Mouse (Mus musculus) midbrain, postnatal 0 days (tissue): ENCODE measurements at regions not wholly inside any gene's neighbourhood (a gene's known extent, or its start where the extent isn't known, plus 50 kb on each side); places are given as distances from the start of the nearest gene placed in this dataset.

ENCODE experiments used
- ATAC-seq: fragments of 200-750 bp; cut with Nextera tagmentation; 2 replicates; pipeline ENCODE4 v1.8.0; 2017; ENCODE audit warnings: moderate number of reproducible peaks, mild to moderate bottlenecking, moderate TSS enrichment, moderate library complexity; ENCODE audit not compliant: low FRiP score
- DNase-seq: peaks from one replicate; pipeline ENCODE4 v3.0.0-alpha.2; 2015; ENCODE audit warnings: low spot score
- H3K27ac ChIP-seq: fragments of 300-500 bp; sonication (generic); 2 replicates; pipeline ENCODE4 v1.5.1; 2014; ENCODE audit warnings: low read depth, mild to moderate bottlenecking, low read length, mixed read lengths
- H3K27me3 ChIP-seq: fragments of 300-500 bp; sonication (generic); 2 replicates; pipeline ENCODE4 v1.6.1; 2014; ENCODE audit warnings: low read length, control low read depth, mixed read lengths; ENCODE audit not compliant: insufficient read depth
- H3K36me3 ChIP-seq: fragments of 300-500 bp; sonication (generic); 2 replicates; pipeline ENCODE4 v1.6.1; 2014; ENCODE audit warnings: low read length, control low read depth, mixed read lengths; ENCODE audit not compliant: insufficient read depth
- H3K4me1 ChIP-seq: fragments of 300-500 bp; sonication (generic); 2 replicates; pipeline ENCODE4 v1.6.1; 2014; ENCODE audit warnings: mild to moderate bottlenecking, control low read depth, antibody characterized with exemption, low read length, mixed read lengths; ENCODE audit not compliant: insufficient read depth
- H3K4me2 ChIP-seq: fragments of 300-500 bp; sonication (generic); 2 replicates; pipeline ENCODE4 v1.6.1; 2014; ENCODE audit warnings: low read depth, mild to moderate bottlenecking, low read length, mixed read lengths; ENCODE audit not compliant: poor library complexity, severe bottlenecking
- H3K4me3 ChIP-seq: fragments of 300-500 bp; sonication (generic); 2 replicates; pipeline ENCODE4 v1.5.1; 2014; ENCODE audit warnings: low read depth, mild to moderate bottlenecking, low read length, moderate library complexity
- H3K9ac ChIP-seq: fragments of 300-500 bp; sonication (generic); replicated peaks from 2 replicates; pipeline ENCODE4 v1.6.1; 2014; ENCODE audit warnings: mild to moderate bottlenecking, low read length, moderate library complexity, mixed read lengths; ENCODE audit not compliant: poor library complexity, severe bottlenecking
- H3K9me3 ChIP-seq: fragments of 300-500 bp; sonication (generic); 2 replicates; pipeline ENCODE4 v1.6.1; 2016; ENCODE audit warnings: low read length, control low read depth
- CTCF ChIP-seq: IDR thresholded peaks from 2 replicates; pipeline ENCODE4 v1.5.1; 2016; ENCODE audit warnings: antibody characterized with exemption, mild to moderate bottlenecking
- WGBS: fragments of 180-500 bp; shearing (Covaris S2); extraction: QIAGEN DNeasy Blood & Tissue Kit; methylation state at CpG from one replicate; pipeline ENCODE4 v1.1.7; 2014; 5-methylcytosine and 5-hydroxymethylcytosine counted together

DNA sequence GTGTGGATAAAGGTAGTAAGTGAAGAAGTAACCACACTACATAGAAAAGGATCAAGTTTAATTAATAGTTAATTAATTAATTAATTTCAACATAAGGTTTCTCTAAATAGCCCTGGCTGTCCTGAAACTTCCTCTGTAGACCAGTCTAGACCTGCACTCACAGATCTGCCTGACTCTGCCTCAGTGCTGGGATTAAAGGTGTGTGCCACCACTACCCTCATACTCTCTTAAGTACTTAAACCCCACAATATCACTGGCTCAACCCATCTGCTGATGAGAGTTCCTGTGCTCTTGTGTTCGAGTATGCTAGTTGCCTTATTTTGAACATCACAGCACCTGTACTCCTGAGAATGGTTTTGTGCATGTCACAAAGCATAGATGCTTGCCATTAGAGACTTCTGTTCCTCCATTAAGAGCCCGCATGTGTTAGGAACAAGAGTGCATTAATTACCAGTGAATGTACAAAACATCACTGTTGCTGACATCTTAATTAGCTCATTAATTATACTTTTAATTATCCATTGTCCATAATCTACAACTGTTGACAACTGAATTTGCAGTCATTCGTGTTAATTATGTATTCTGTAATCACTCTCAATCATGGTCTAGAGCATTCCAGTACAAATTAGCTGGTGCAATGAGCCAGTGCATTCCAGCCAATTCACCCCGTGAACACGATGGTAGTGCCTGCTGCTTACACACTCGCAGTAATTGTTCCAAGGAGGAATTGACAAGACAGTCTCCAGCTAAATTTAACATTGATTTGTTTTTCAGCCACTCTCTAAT lies 996.0 kb downstream of the A830018L16Rik start:
- 64% methylated on average over 6 of the region's 6 CpGs for WGBS
- Histone ChIP-seq H3K27me3 (no peaks in the 10 kb centered on the region), H3K4me3 (no peak overlapping the region), H3K9me3 (no peaks in the 10 kb centered on the region), H3K4me1 (no peaks in the 10 kb centered on the region), H3K4me2 (no peak overlapping the region), H3K9ac (no peak overlapping the region), H3K36me3 (no peaks in the 10 kb centered on the region), H3K27ac (no peak overlapping the region)
- no peak for TF ChIP-seq CTCF
- DNase-seq (peak; percentile 71), ATAC-seq (0 out of 2 replicates have a peak, but pooled peaks have one; percentile 38)

DNA sequence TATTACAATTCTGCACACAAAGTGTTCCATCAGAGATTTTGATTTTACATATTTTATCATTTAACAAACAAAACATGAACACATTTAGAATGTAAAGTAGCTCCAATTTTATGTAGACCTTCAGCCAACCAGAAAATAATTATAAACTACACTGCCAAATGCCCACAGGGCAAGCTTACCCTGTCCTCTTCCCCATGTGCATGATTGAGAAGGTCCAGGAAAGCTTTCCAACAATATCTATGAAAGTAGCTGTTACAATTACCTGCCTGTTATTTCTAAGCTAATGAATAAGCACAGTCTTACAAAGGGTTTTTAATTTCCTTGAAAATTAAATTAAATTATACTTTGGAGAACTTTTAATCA lies 996.6 kb downstream of the A830018L16Rik start:
- H3K9me3 ChIP-seq = no peaks in the 10 kb centered on the region
- no peaks in the 10 kb centered on the region for H3K4me1 ChIP-seq
- peak; percentile 13 for DNase-seq
- H3K27me3 ChIP-seq = no peaks in the 10 kb centered on the region
- no peak overlapping the region for H3K4me3 ChIP-seq
- no peak overlapping the region for H3K4me2 ChIP-seq
- no peak for ATAC-seq
- H3K9ac ChIP-seq = no peak overlapping the region
- H3K27ac ChIP-seq = no peak overlapping the region
- H3K36me3 ChIP-seq = no peaks in the 10 kb centered on the region
- no peak for TF ChIP-seq CTCF

- Histone ChIP-seq H3K27me3 (no peaks in the 10 kb centered on the region), H3K27ac (no peak overlapping the region), H3K36me3 (no peaks in the 10 kb centered on the region), H3K4me3 (no peak overlapping the region), H3K9me3 (no peaks in the 10 kb centered on the region), H3K4me2 (no peak overlapping the region), H3K4me1 (no peaks in the 10 kb centered on the region), H3K9ac (no peak overlapping the region)
- TF ChIP-seq CTCF = no peak
- ATAC-seq (no peak), DNase-seq (no peak)
- WGBS = 76% methylated on average over 2 of the region's 2 CpGs
Measured at GRCm38 (mm10) chr1:12424510-12424909, 1010.6 kb downstream of the A830018L16Rik start.

DNA sequence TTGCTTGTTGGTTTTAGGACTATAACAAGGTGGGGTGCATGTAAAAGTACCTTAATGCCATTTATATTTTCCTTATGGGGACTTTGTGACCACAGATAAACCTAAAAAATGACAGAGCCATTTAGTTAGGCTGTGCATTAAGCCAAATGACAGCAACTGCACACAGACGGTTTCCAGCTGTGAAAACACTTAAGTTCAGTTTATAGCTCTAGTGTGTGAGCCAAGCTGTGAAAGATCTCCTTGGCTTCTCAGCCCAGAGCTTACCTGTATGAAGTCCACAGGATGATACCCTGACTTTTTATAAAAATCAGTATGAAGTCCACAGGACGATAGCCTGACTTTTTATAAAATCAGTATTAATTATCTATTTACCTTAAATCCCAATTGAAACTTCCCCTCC lies 1024.0 kb downstream of the A830018L16Rik start:
- no peak overlapping the region for H3K9ac ChIP-seq
- ATAC-seq = no peak
- no peak overlapping the region for H3K27ac ChIP-seq
- no peaks in the 10 kb centered on the region for H3K27me3 ChIP-seq
- no peaks in the 10 kb centered on the region for H3K9me3 ChIP-seq
- no peak overlapping the region for H3K4me3 ChIP-seq
- TF ChIP-seq CTCF = no peak
- 73% methylated on average over 2 of the region's 2 CpGs for WGBS
- H3K4me2 ChIP-seq = no peak overlapping the region
- no peaks in the 10 kb centered on the region for H3K36me3 ChIP-seq
- no peak for DNase-seq
- H3K4me1 ChIP-seq = no peaks in the 10 kb centered on the region

- no peaks in the 10 kb centered on the region for H3K4me1 ChIP-seq
- no peaks in the 10 kb centered on the region for H3K36me3 ChIP-seq
- no peak overlapping the region for H3K27ac ChIP-seq
- H3K4me2 ChIP-seq = no peak overlapping the region
- no peak overlapping the region for H3K9ac ChIP-seq
- no peaks in the 10 kb centered on the region for H3K27me3 ChIP-seq
- DNase-seq = no peak
- no peak overlapping the region for H3K4me3 ChIP-seq
- TF ChIP-seq CTCF = no peak
- no peak for ATAC-seq
- no peaks in the 10 kb centered on the region for H3K9me3 ChIP-seq
- WGBS = 92% methylated on average over 2 of the region's 2 CpGs
Measured at GRCm38 (mm10) chr1:12466255-12466654, 1052.3 kb downstream of the A830018L16Rik start.

GRCm38 (mm10) chr1:12478983-12479763 lies 1065.3 kb downstream of the A830018L16Rik start:
- H3K9ac ChIP-seq = no peak overlapping the region
- H3K27me3 ChIP-seq = no peaks in the 10 kb centered on the region
- TF ChIP-seq CTCF = no peak
- DNase-seq (no peak), ATAC-seq (no peak)
- H3K4me1 ChIP-seq = no peaks in the 10 kb centered on the region
- H3K4me3 ChIP-seq = no peak overlapping the region
- H3K36me3 ChIP-seq = no peaks in the 10 kb centered on the region
- no peak overlapping the region for H3K27ac ChIP-seq
- H3K4me2 ChIP-seq = no peak overlapping the region
- WGBS = 57% methylated on average over 5 of the region's 5 CpGs
- no peaks in the 10 kb centered on the region for H3K9me3 ChIP-seq
